Mouse (Mus musculus): ENCODE data around the gene H2-DMa.
"Not testable (repeated sequence)": the region's sequence is repeated elsewhere in the genome, so short reads cannot be mapped to it uniquely, and the experiment has no call there.

Gene H2-DMa

GRCm38 (mm10) chr17:34126826-34127420, 7.6 kb downstream of the H2-DMa start:
- DNase-seq (ENCODE audit: low read depth), result no peak

- DNase-seq (ENCODE audit: low read depth), result peak; percentile 81
Measured at GRCm38 (mm10) chr17:34127475-34127874, 8.1 kb downstream of the H2-DMa start.

GRCm38 (mm10) chr17:34128264-34128937, 9.1 kb downstream of the H2-DMa start:
- peak; percentile 75 for DNase-seq (ENCODE audit: low read depth)

GRCm38 (mm10) chr17:34128944-34129791, 9.8 kb downstream of the H2-DMa start:
- DNase-seq (ENCODE audit: low read depth), result peak; percentile 70

GRCm38 (mm10) chr17:34130073-34130947, 11.0 kb downstream of the H2-DMa start:
- no peak for DNase-seq (ENCODE audit: low read depth)

GRCm38 (mm10) chr17:34131911-34132310, 12.6 kb downstream of the H2-DMa start:
- no peak for DNase-seq (ENCODE audit: low read depth)

- DNase-seq (ENCODE audit: low read depth), result peak; percentile 33
Measured at GRCm38 (mm10) chr17:34133289-34133688, 13.9 kb downstream of the H2-DMa start.

- DNase-seq (ENCODE audit: low read depth), result peak; percentile 34
Measured at GRCm38 (mm10) chr17:34134451-34134850, 15.1 kb downstream of the H2-DMa start.

GRCm38 (mm10) chr17:34135297-34136224, 16.2 kb downstream of the H2-DMa start:
- peak; percentile 100 for DNase-seq (ENCODE audit: low read depth)

- no peak for DNase-seq (ENCODE audit: low read depth)
Measured at GRCm38 (mm10) chr17:34137601-34138000, 18.3 kb downstream of the H2-DMa start.

- no peak for DNase-seq (ENCODE audit: low read depth)
Measured at GRCm38 (mm10) chr17:34138655-34139054, 19.3 kb downstream of the H2-DMa start.

- DNase-seq (ENCODE audit: low read depth), result no peak
Measured at GRCm38 (mm10) chr17:34139416-34139815, 20.1 kb downstream of the H2-DMa start.

- no peak for DNase-seq (ENCODE audit: low read depth)
Measured at GRCm38 (mm10) chr17:34140240-34140639, 20.9 kb downstream of the H2-DMa start.

GRCm38 (mm10) chr17:34141448-34141847, 22.1 kb downstream of the H2-DMa start:
- no peak for DNase-seq (ENCODE audit: low read depth)

GRCm38 (mm10) chr17:34142456-34143010, 23.2 kb downstream of the H2-DMa start:
- peak; percentile 24 for DNase-seq (ENCODE audit: low read depth)

GRCm38 (mm10) chr17:34143033-34143432, 23.7 kb downstream of the H2-DMa start, which contains the start of gene H2-DMb2:
H2-DMb2 (plus strand) TSS chr17:34143307.
- DNase-seq (ENCODE audit: low read depth), result peak; percentile 78

- DNase-seq (ENCODE audit: low read depth), result no peak
Measured at GRCm38 (mm10) chr17:34143461-34143860, 24.1 kb downstream of the H2-DMa start.

GRCm38 (mm10) chr17:34144221-34144620, 24.9 kb downstream of the H2-DMa start:
- not testable (repeated sequence) for DNase-seq (ENCODE audit: low read depth)

GRCm38 (mm10) chr17:34144960-34145371, 25.6 kb downstream of the H2-DMa start:
- DNase-seq (ENCODE audit: low read depth), result peak; percentile 51

GRCm38 (mm10) chr17:34152923-34153322, 33.6 kb downstream of the H2-DMa start, which contains the start of gene H2-DMb1:
H2-DMb1 (plus strand) TSS chr17:34153072.
- DNase-seq (ENCODE audit: low read depth), result peak; percentile 73

All from naive thymus-derived CD4-positive, alpha-beta T cell, adult 2 months (primary cell).